Mouse (Mus musculus): ENCODE data around the gene Pcbp1.
A peak's percentile ranks its signal among the peaks of the same experiment; 100 is the strongest.

- TF ChIP-seq MAX (IDR thresholded peaks at IDR 0.05): peak; percentile 93
- no peak for TF ChIP-seq CTCF (IDR thresholded peaks at IDR 0.05; ENCODE audit: control insufficient read depth, insufficient read depth, insufficient read length)
- peak; percentile 28 for TF ChIP-seq USF1 (IDR thresholded peaks at IDR 0.05; ENCODE audit: low read depth)
- no peak for TF ChIP-seq FOSL1 (IDR thresholded peaks at IDR 0.05; ENCODE audit: insufficient read depth, low read length, poor library complexity, severe bottlenecking)
These were observed at the start of gene Pcbp1 for GRCm38 (mm10) chr6:86526032-86526960.
